Mouse (Mus musculus) bone marrow, adult 2 months (tissue): ENCODE results near the gene Fam76a.

Source experiments
- CTCF ChIP-seq: fragments of 200-500 bp; IDR thresholded peaks from 2 replicates; pipeline ENCODE4 v1.5.1; 2011; ENCODE audit warnings: low read length, control low read depth; ENCODE audit not compliant: control insufficient read depth, insufficient read depth
- POLR2A ChIP-seq: fragments of 200-500 bp; IDR thresholded peaks from 2 replicates; pipeline ENCODE4 v1.6.1; 2011; ENCODE audit warnings: low read depth, mild to moderate bottlenecking, control low read depth, low read length, borderline replicate concordance; ENCODE audit not compliant: control insufficient read depth

GRCm38 (mm10) chr4:132954530-132955394 lies 32.4 kb upstream of the Fam76a start:
- TF ChIP-seq CTCF (no peak), POLR2A (no peak)
